Mouse (Mus musculus) hindbrain, embryonic 12.5 days (tissue): ENCODE measurements around the gene Gpr83. TPM values are rescaled to one million over a fixed set of nuclear protein-coding genes. Genes with fewer than 3 reads are reported as not detected.
A peak's percentile ranks its signal among the peaks of the same experiment; 100 is the strongest.

Experiments used
- ATAC-seq: fragments of 200-750 bp; cut with Nextera tagmentation; 2 replicates; pipeline ENCODE4 v1.8.0; 2017; ENCODE audit warnings: moderate TSS enrichment; ENCODE audit not compliant: low FRiP score
- H3K27ac ChIP-seq: fragments of 300-500 bp; sonication (generic); 2 replicates; pipeline ENCODE4 v1.5.1; 2016; ENCODE audit warnings: mild to moderate bottlenecking
- H3K27me3 ChIP-seq: fragments of 300-500 bp; sonication (generic); 2 replicates; pipeline ENCODE4 v1.6.1; 2016; ENCODE audit warnings: mild to moderate bottlenecking
- H3K36me3 ChIP-seq: fragments of 300-500 bp; sonication (generic); 2 replicates; pipeline ENCODE4 v1.6.1; 2016; ENCODE audit warnings: mild to moderate bottlenecking
- H3K4me1 ChIP-seq: fragments of 300-500 bp; sonication (generic); 2 replicates; pipeline ENCODE4 v1.6.1; 2016
- H3K4me2 ChIP-seq: fragments of 300-500 bp; sonication (generic); replicated peaks from 2 replicates; pipeline ENCODE4 v1.6.1; 2016; ENCODE audit warnings: mild to moderate bottlenecking
- H3K4me3 ChIP-seq: fragments of 300-500 bp; sonication (generic); 2 replicates; pipeline ENCODE4 v1.5.1; 2016; ENCODE audit warnings: mild to moderate bottlenecking
- H3K9ac ChIP-seq: fragments of 300-500 bp; sonication (generic); 2 replicates; pipeline ENCODE4 v1.6.1; 2016; ENCODE audit warnings: mild to moderate bottlenecking, moderate library complexity
- H3K9me3 ChIP-seq: fragments of 300-500 bp; sonication (generic); replicated peaks from 2 replicates; pipeline ENCODE4 v1.6.1; 2016; ENCODE audit warnings: mild to moderate bottlenecking
- WGBS: fragments of 180-500 bp; shearing (Covaris S2); methylation state at CpG from one replicate; pipeline ENCODE4 v1.1.7; 2016; 5-methylcytosine and 5-hydroxymethylcytosine counted together
- polyA plus RNA-seq: library from polyadenylated mRNA; unstranded; fragments of >200 nt; fragmentation: Nextera tagmentation; extraction: Ambion mirVana; gene quantifications from 2 replicates; pipeline ENCODE4 v1.2.1, GENCODE M21; 2016

Gpr83 gene
- 1.6 and 1.7 TPM in 2 replicates for polyA plus RNA-seq

DNA sequence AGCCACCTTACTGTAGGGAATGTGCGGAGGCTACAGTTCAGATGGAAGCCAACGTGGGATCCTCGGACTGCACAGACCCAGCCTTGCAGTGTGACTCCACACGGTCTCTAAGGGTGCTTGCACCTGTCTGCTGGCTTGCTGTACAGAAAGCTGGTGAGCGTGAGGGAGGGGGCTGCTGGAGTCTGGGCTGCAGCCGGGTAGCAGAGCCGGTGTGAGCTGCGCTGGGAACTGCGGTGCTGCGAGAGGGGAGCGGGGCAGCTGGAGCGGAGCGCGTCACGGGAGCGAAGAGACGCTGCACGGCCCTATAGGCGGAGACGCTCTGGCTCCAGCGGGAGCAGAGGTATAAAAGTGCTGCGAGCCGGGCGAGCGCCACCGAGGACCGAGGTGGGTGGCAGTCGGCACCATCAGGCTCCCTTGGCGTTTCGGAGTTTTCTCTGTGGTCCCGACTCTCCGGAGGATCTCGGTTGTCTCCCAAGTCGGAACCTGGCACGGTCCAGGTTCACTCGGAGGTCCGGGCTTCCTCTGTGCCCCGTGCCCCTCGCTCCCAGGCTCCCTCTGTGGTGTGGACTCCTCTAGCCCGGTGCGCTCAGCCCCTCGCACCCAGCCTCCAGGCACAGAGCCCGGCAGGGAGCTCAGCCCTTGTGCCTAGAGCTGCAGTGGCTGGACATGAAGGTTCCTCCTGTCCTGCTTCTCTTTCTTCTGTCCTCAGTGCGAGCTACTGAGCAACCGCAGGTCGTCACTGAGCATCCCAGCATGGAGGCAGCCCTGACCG, at the start of gene Gpr83:
TSS of gene Gpr83 (plus strand) at position 343 of the 772 bp plus-strand sequence.
- Histone ChIP-seq H3K4me3 (peak within 1 kb of the TSS; percentile 48), H3K27me3 (peaks cover 48% of the 10 kb centered on the region), H3K4me2 (peak within 1 kb of the TSS; percentile 96), H3K4me1 (peaks cover 5% of the 10 kb centered on the region), H3K27ac (no peak within 1 kb of the TSS), H3K9me3 (no peaks in the 10 kb centered on the region), H3K9ac (peak within 1 kb of the TSS; percentile 59), H3K36me3 (no peaks in the 10 kb centered on the region)
- ATAC-seq = peak; percentile 94
- WGBS = 1% methylated on average over 47 of the region's 47 CpGs

DNA sequence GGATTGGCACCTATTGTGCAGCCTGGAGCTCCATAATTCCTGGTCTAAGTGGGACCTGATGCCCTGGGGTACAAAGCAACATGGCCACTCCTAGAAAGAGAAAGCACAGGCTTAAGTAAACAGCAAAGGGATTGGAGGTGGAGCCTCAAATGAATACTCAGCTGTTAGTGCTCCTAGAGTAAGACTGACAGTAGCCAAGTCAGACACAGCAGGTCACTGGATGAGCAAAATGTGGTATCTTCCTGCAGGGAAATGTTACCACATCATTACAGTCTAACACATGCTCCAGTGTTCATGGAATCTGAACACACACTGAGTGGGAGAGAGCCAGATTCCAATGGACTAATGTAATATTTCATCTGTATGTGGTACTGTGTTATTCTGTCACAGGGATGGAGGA, 38.6 kb upstream of the Gpr83 start:
- Histone ChIP-seq H3K4me3 (no peak overlapping the region), H3K9ac (no peak overlapping the region), H3K9me3 (no peaks in the 10 kb centered on the region), H3K27ac (no peak overlapping the region), H3K4me2 (no peak overlapping the region), H3K27me3 (no peaks in the 10 kb centered on the region), H3K4me1 (no peaks in the 10 kb centered on the region), H3K36me3 (peaks cover 44% of the 10 kb centered on the region)
- ATAC-seq = no peak

DNA sequence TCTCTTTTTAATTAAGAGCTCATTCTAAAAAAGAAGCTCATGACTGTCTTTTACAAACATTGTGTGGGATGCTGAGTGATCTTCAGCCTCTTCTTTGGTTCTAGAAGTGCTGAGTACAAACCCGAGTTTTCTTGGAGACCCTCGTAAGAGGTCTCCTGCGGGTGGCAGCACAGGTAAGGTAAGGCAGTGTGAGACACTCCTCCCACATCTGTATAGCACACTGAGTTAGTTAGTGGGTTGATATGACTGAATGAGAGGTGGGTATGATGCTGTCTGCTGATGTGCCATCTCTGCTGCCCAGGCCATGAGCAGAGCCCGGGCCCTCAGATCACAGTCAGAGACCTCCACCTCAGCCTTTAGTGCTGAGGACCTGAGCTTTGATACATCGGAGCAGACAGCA, 35.2 kb upstream of the Gpr83 start:
- H3K36me3 ChIP-seq = peaks cover 31% of the 10 kb centered on the region

DNA sequence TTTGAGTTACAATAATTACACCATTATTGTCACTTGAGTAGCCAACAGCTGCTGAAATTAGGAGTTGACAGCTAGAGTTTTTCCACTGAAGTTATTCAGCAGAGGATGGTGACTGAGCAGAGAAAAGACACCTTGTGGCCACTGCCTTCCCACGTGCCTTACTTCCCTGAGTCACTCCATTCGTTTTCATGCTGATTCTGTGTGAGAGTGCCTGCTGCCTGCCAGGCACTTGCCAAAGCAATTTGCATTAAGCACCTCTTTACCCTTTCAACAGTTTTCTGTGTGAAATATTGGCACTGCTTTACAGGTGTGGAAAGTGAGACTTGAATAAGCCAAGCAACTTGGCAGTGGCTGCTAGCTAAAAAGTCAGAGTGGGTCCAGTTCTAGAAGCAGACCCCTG, 32.1 kb upstream of the Gpr83 start:
- 82% methylated on average over 2 of the region's 2 CpGs for WGBS
- no peak overlapping the region for H3K4me3 ChIP-seq
- peaks cover 43% of the 10 kb centered on the region for H3K36me3 ChIP-seq
- H3K4me1 ChIP-seq = no peaks in the 10 kb centered on the region
- no peak for ATAC-seq
- no peak overlapping the region for H3K9ac ChIP-seq
- H3K27ac ChIP-seq = no peak overlapping the region
- no peaks in the 10 kb centered on the region for H3K27me3 ChIP-seq
- no peaks in the 10 kb centered on the region for H3K9me3 ChIP-seq
- no peak overlapping the region for H3K4me2 ChIP-seq

More for the DNA sequence above, 35.2 kb upstream of the Gpr83 start:
- H3K27me3 ChIP-seq = no peaks in the 10 kb centered on the region
- ATAC-seq = no peak
- H3K4me1 ChIP-seq = no peaks in the 10 kb centered on the region
- no peak overlapping the region for H3K27ac ChIP-seq
- no peak overlapping the region for H3K4me2 ChIP-seq
- no peak overlapping the region for H3K9ac ChIP-seq
- 89% methylated on average over 5 of the region's 5 CpGs for WGBS
- H3K4me3 ChIP-seq = no peak overlapping the region
- H3K9me3 ChIP-seq = no peaks in the 10 kb centered on the region

DNA sequence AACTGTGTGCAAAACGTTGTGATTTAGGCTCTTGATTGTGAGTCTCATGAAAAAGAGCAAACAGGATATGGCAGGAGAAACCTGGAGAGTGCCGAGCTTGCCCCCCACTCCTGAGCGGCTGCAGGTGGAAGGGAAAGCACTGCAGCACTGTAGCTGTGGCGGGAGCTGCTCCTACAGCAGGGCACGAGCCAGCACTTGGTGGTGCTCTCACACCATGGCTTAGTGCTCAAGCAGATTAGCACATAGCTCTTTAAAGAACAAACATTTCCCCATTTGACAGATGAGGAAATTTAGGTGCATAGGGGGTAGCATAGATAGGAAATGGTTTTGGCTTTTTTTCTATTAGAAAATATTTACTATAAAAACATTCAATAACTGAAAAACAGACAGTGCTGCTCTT, 28.0 kb upstream of the Gpr83 start:
- Histone ChIP-seq H3K27me3 (no peaks in the 10 kb centered on the region), H3K4me3 (no peak overlapping the region), H3K4me1 (no peaks in the 10 kb centered on the region), H3K36me3 (peaks cover 60% of the 10 kb centered on the region), H3K27ac (no peak overlapping the region), H3K4me2 (no peak overlapping the region), H3K9me3 (no peaks in the 10 kb centered on the region), H3K9ac (no peak overlapping the region)
- no peak for ATAC-seq
- WGBS = 89% methylated on average over 5 of the region's 5 CpGs

DNA sequence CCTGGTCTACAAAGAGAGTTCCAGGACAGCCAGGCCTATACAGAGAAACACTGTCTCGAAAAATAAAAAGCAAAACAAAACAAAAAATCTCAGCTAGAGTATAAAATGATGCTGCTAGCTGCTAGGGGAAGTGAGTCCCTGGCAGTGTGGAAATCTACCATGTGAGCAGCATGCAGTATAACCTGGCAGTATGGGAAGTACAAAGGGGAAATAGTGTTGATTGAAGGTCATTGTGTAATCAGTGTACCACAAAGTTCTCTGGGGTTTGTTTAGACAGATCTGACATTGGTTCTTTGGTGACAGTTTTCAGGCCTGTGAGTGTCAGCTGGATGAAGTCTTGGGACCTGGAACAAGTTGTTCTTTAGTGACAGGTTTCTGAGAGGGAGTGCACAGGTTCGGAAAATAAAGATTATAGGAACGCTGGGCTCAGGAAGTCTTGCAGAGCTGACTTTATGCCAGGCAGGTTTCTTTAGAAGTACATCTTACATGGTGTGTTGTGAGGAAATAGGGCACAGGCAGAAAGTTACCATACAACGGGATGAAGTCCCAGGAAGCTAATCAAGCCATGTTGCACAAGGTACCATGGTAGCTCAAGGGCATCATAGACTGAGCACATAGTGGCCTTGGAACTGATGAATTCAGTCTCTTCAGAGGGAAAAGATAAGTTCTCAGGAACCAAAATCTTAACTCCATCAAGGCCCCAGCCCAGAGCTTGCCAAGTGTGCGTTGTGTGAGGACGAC, 24.5 kb upstream of the Gpr83 start:
- no peak for ATAC-seq
- no peak overlapping the region for H3K4me2 ChIP-seq
- peaks cover 43% of the 10 kb centered on the region for H3K36me3 ChIP-seq
- no peak overlapping the region for H3K4me3 ChIP-seq
- 95% methylated on average over 6 of the region's 6 CpGs for WGBS
- no peaks in the 10 kb centered on the region for H3K9me3 ChIP-seq
- H3K27me3 ChIP-seq = no peaks in the 10 kb centered on the region
- H3K27ac ChIP-seq = no peak overlapping the region
- no peak overlapping the region for H3K9ac ChIP-seq
- H3K4me1 ChIP-seq = no peaks in the 10 kb centered on the region

DNA sequence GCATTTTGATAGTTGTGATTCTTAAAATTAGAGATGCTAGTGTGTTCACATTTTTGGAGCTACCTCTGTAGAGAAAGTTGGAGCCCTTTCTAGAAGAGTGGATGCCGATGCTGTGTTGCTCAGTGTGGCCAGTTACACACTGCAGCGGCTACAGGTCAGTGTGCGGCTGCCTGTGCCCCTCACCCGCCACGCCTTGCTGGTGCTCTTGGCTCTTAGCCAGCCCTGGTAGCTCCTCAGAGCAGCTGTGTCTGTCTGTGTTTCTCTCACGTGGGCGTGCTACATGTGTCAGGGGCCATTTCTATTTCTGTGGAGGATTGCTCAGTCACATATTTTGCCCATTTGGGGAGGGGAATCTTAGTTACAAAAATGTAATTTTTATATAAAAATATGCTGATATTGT, 20.5 kb upstream of the Gpr83 start:
- H3K27ac ChIP-seq = no peak overlapping the region
- H3K4me1 ChIP-seq = no peaks in the 10 kb centered on the region
- ATAC-seq = peak; percentile 74
- no peaks in the 10 kb centered on the region for H3K9me3 ChIP-seq
- no peak overlapping the region for H3K4me2 ChIP-seq
- no peaks in the 10 kb centered on the region for H3K27me3 ChIP-seq
- H3K36me3 ChIP-seq = peaks cover 19% of the 10 kb centered on the region
- 50% methylated on average over 7 of the region's 7 CpGs for WGBS
- H3K9ac ChIP-seq = no peak overlapping the region
- H3K4me3 ChIP-seq = no peak overlapping the region

DNA sequence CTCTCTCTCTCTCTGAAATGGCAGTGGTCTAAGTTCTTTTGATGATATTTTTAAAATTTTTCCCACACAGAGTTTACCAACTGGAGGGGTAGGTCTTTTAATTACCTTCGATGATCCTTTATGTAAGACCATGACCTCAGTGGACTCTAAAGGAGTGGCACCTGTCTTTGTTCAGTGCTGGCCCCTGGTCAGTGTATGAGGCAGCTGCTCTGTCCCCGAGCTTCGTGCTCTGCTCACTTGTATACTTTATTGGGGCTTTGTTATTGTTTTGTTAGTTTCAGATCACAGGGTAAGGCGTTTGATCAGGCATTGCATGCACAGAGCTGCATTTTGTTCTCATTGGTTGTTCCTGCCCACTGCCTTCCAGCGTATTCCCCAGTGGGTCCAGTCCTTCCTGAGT, 20.0 kb upstream of the Gpr83 start:
- 0 out of 2 replicates have a peak, but pooled peaks have one; percentile 50 for ATAC-seq
- H3K36me3 ChIP-seq = peaks cover 14% of the 10 kb centered on the region; the same call in 1 of the 2 replicates
- 68% methylated on average over 5 of the region's 5 CpGs for WGBS

DNA sequence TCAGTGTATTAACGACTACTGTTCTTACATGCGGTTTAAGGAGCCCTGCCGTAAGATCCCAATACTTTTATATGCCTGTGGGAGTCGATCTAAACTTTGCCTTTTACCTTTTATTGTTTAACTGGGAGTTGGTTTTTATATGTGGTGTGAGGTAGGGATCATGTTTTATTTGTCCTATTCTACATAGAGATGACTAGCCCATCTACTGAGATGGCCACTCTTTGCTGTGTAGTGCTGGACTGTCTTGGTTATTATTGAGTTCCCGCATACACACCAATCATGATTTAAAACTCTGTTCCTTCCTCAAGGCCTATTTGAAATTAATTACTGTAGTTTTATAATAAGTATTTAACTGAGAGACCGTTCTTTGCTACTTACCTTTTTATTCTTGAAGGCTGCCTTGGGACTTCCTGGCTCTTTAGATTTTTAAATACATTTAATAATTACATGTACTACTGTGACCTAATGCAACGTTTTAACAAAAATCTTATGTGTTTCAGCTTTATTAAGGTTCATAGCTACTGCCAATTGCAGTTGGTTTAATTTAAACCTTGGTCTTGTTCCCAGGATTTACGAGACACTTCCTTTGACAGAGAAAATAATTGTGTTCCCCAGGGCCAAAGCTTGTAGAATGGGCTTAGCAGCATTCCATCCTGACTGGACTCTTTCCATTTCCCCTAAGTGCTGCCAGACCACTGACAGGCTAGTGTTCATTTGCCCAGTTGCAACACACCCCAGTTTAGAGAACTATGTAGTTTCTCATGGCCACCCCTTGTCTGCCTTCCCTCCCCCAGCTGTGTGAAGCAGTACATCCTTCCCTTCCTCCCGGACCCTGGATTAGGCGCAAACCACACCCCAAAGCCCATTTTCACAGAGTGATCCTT, 17.9 kb upstream of the Gpr83 start:
- 89% methylated on average over 10 of the region's 10 CpGs for WGBS
- H3K36me3 ChIP-seq = no peaks in the 10 kb centered on the region
- ATAC-seq = no peak
- H3K9me3 ChIP-seq = no peaks in the 10 kb centered on the region
- no peak overlapping the region for H3K4me3 ChIP-seq
- no peaks in the 10 kb centered on the region for H3K27me3 ChIP-seq
- no peak overlapping the region for H3K27ac ChIP-seq
- no peaks in the 10 kb centered on the region for H3K4me1 ChIP-seq
- no peak overlapping the region for H3K4me2 ChIP-seq
- no peak overlapping the region for H3K9ac ChIP-seq

More for the DNA sequence above, 20.0 kb upstream of the Gpr83 start:
- no peaks in the 10 kb centered on the region for H3K27me3 ChIP-seq
- no peaks in the 10 kb centered on the region for H3K9me3 ChIP-seq
- H3K9ac ChIP-seq = no peak overlapping the region
- no peak overlapping the region for H3K4me2 ChIP-seq
- H3K4me3 ChIP-seq = no peak overlapping the region
- no peaks in the 10 kb centered on the region for H3K4me1 ChIP-seq
- no peak overlapping the region for H3K27ac ChIP-seq

DNA sequence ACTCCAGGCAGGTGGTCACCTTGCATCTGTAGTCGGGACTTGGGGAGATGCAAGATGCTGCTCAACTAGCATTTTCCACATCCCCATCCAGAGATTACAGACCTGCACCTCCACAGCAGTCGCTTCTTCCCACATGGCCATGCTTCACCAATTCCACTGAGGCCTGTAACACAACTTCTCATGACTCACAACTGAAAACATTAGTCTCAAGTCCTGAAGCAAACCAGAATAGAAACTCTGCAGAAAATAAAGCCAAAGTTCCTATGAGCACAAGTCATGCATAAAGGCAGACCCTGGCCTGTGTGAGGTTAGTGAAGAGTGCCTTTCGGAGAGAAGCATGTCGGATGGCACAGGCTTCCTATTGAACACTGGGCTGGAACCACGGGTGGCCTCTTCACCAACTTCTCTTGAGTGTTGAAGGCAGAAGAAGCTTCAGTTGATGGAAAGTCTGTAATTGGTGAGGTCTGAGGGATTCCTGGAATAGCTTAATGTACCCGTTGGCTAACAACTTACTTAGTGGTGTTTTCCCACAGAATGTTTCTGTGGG, 16.6 kb upstream of the Gpr83 start:
- no peak overlapping the region for H3K27ac ChIP-seq
- ATAC-seq = no peak
- H3K9me3 ChIP-seq = no peaks in the 10 kb centered on the region
- no peaks in the 10 kb centered on the region for H3K4me1 ChIP-seq
- H3K36me3 ChIP-seq = no peaks in the 10 kb centered on the region
- H3K27me3 ChIP-seq = no peaks in the 10 kb centered on the region
- H3K4me3 ChIP-seq = no peak overlapping the region
- 93% methylated on average over 6 of the region's 6 CpGs for WGBS
- no peak overlapping the region for H3K9ac ChIP-seq
- H3K4me2 ChIP-seq = no peak overlapping the region

DNA sequence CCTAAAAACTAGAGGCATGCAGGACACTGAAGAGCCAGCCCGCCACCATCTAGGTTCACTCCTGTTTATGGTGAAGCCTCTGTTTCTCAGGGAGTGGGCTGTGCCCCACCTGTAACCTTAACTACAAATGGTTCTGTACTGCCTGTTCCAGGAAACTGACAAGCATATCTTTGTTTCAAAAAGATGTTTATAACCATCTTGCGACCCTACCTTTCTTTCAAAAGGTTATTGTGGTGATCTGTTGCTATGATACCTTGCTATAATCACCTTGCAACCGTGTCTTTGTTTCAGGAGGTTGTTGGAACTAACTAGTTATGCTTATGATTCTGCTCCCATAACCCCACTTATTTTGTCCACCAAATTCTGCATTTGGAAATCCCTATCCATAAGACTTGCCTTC, 16.1 kb upstream of the Gpr83 start:
- no peak overlapping the region for H3K27ac ChIP-seq
- H3K4me2 ChIP-seq = no peak overlapping the region
- no peak overlapping the region for H3K4me3 ChIP-seq
- H3K9ac ChIP-seq = no peak overlapping the region
- no peaks in the 10 kb centered on the region for H3K27me3 ChIP-seq
- 96% methylated on average over 3 of the region's 3 CpGs for WGBS
- H3K9me3 ChIP-seq = no peaks in the 10 kb centered on the region
- H3K36me3 ChIP-seq = no peaks in the 10 kb centered on the region
- ATAC-seq = no peak
- no peaks in the 10 kb centered on the region for H3K4me1 ChIP-seq

DNA sequence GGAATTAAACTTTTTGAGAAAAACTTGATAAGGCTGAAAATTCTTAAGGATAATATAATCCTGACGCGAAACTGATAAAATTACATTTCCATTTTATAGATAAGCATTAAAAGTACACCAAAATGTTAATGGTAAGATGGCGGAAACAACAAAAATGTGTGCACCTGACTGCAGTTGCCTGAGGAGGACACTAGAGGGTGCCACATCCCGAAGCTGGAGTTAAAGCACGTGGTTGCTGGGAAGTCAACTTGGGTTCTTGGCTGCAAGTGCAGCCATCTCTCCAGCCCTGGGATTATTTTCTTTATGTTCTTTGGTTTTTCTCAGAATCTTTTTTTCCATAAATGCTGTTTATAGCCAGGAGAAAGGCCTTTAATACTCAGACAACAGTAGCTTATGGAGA, 13.6 kb upstream of the Gpr83 start:
- H3K4me1 ChIP-seq = no peaks in the 10 kb centered on the region
- no peaks in the 10 kb centered on the region for H3K36me3 ChIP-seq
- no peaks in the 10 kb centered on the region for H3K9me3 ChIP-seq
- H3K27me3 ChIP-seq = no peaks in the 10 kb centered on the region
- no peak overlapping the region for H3K9ac ChIP-seq
- WGBS = 44% methylated on average over 5 of the region's 5 CpGs
- H3K27ac ChIP-seq = no peak overlapping the region
- H3K4me2 ChIP-seq = no peak overlapping the region
- ATAC-seq = no peak
- no peak overlapping the region for H3K4me3 ChIP-seq
